Mouse (Mus musculus) embryo, embryonic 9.5 days (tissue): ENCODE measurements around the gene Snrnp70.
"Not testable (repeated sequence)": the region's sequence is repeated elsewhere in the genome, so short reads cannot be mapped to it uniquely, and the experiment has no call there.

Experiments used
- DNase-seq: peaks from one replicate; pipeline ENCODE4 v3.0.0-alpha.2; 2017; ENCODE audit errors: extremely low spot score

Gene Snrnp70

DNA sequence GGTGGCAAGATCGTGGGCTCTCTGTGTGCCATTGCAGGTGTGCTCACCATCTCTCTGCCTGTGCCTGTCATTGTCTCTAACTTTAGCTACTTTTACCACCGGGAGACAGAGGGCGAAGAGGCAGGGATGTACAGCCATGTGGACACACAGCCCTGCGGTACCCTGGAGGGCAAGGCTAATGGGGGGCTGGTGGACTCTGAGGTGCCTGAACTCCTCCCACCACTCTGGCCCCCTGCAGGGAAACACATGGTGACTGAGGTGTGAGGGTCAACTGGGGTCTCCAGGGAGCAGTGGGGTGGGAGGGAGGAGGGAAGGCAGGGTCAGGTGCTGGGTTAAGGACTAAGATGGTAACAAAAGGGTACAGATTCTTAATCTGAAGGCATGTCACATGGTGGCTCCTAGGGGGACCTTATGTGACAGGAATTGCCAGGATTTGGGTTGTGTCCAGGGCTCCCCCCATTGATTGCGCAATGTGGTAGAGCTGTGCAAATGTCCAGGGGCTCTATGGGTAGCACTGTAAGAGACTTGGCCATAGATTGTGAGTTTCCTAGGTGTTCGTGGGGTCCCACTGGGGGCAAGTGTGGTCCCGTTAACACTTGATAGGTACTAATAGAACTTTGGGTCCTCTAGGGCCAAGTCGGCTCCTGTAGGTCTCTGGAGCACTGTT lies 14.1 kb upstream of the Snrnp70 start:
- no peak for DNase-seq

DNA sequence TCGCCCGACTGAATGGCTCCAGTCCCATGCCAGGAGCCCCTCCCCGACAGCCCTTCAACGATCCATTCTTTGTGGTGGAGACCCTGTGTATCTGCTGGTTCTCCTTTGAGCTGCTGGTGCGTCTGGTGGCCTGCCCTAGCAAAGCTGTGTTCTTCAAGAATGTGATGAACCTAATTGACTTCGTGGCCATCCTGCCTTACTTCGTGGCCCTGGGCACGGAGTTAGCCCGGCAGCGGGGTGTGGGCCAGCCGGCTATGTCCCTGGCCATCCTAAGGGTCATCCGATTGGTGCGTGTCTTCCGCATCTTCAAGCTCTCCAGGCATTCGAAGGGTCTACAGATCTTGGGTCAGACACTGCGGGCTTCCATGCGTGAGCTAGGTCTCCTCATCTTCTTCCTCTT lies 13.4 kb upstream of the Snrnp70 start:
- no peak for DNase-seq

DNA sequence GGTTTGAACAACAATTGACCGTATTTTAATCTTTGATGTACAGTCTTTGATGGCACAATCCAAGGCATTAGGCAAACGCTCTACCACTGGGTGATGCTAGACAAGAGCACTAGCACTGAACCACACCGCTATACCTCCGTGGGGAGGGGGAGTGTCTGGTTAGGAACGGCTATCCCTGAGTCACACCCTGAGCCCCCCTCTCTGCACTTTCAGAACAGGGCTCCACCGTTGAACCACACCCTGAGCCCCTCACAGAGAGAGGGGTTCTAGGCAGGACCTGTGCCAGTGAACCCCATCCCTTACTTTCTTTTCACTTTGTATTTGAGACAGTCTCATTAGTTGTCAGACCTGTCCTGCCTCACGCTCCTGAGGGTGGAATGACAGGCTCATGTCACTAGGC lies 12.8 kb upstream of the Snrnp70 start:
- no peak for DNase-seq

DNA sequence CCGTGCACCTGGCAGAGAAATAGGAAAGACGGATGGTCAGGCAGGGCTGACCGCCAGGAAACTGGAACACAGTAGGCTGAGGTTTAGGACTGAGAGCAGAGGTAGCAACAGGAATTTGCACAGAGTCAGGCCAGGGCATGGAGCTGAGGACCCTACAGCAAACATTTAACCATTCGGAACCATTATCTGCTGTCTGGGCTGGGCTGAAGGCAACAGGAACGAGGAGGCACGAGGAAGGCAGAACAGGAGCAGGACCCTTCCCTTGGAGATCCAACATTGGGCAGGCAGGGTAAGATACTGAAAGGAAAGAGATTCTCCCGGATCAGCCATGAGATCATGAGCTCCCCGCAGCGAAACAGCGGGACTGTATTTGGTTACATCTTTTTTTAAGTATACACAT lies 12.3 kb upstream of the Snrnp70 start:
- no peak for DNase-seq

DNA sequence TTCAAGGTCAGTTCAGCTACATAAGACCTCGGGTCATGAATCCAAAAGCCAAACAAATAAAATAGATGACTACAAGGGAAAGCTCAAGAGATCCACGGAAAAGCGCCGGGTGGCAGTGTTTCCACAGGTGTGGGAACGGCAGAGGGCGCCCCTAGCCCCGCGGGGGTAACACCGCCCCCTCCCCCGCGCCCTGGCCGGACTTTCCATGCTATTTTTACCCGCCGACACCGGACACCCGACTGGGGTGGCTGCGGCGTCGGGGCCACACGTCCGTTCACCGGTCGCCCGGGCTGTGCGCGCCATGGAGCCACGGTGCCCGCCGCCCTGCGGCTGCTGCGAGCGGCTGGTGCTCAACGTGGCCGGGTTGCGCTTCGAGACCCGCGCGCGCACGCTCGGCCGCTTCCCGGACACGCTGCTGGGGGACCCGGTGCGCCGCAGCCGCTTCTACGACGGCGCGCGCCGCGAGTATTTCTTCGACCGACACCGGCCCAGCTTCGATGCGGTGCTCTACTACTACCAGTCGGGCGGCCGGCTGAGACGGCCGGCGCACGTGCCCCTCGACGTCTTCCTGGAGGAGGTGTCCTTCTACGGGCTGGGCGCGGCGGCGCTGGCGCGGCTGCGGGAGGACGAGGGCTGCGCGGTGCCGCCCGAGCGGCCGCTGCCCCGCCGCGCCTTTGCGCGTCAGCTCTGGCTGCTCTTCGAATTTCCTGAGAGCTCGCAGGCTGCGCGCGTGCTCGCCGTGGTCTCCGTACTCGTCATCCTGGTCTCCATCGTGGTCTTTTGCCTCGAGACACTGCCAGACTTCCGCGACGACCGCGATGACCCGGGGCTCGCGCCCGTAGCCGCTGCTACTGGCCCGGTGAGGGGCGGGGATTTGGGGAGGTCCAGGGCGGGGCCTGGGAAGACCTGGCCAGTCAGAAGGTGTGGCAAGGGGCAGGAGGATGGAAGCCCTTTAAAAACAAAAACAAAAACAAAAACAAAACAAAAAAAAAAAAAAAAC lies 10.9 kb upstream of the Snrnp70 start:
- DNase-seq: no peak

DNA sequence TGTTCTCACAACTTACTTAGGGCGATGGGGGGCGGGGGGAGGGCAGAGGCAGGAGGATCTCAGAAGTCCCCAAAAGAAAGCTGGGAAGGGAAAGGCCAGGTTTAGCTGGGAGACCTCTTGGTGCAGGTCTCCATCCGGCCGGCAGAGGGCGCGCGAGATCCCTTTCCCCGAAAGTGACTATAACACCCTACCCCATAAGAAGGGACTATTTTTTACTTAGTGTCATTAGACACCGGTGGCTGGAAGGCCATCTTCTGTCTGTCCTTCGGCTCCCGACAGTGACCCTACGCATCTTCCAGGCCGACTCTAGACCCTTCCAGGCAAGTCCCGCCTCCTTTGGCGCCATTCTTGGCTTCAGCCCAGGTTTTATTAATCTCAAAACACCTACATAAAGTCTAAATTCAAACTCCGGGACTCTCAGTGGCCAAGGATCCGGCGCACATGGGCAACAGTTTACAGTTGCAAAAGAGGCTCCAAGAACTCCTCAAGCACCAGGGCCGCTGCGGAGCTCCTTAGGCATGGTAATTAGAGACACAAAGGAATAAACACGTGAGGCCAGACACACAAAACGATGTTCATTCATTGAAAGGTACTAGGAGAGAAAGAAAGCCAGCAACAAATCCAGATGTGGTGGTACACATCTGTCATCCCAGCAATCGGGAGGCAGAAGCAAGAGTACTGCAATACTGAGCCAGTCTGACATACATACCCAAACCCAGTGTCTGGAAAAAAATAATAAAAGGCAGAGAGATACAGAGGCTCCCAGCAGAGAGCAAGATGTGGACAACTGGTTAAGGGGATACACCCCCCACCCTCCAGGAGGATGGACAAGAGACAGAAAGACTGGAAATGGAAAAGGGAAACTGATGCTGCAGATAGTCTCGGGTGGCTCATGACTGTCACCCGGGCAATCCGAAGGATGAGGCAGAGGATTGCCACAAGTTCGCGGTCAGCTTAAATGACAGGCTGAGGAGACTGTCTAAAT lies 9.8 kb upstream of the Snrnp70 start, which contains the start of gene Kcna7:
TSS of gene Kcna7 (plus strand) at position 563 of the 985 bp plus-strand sequence.
- DNase-seq: peak; percentile 59

DNA sequence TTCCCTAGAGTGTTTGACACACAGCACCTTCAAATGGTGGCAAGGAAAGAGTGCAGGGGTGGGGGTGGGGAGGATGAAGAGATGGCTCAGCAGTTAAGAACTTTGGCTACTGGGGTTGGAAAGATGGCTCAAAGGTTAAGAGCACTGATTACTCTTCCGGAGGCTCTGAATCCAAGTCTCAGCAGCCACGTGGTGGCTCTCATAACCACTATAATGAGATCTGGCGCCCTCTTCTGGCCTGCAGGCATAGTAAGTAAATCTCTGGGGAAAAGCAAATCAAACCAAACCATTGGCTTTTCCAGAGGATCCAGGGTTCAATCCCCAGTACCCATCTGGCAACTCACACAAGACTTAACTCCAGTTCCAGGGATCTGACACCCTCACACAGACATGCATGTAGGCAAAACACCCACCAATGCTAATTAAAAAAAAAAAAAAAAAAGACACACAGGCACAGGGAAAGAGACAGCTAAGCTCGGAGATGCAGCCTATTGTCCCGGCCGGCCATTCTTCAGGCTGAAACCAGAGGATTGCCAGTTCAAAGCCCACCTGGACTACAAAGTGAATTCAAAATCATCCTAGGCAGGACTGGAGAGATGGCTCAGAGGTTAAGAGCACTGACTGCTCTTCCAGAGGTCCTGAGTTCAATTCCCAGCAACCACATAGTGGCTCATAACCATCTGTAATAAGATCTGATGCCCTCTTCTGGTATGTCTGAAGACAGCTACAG lies 8.2 kb upstream of the Snrnp70 start:
- peak; percentile 58 for DNase-seq

DNA sequence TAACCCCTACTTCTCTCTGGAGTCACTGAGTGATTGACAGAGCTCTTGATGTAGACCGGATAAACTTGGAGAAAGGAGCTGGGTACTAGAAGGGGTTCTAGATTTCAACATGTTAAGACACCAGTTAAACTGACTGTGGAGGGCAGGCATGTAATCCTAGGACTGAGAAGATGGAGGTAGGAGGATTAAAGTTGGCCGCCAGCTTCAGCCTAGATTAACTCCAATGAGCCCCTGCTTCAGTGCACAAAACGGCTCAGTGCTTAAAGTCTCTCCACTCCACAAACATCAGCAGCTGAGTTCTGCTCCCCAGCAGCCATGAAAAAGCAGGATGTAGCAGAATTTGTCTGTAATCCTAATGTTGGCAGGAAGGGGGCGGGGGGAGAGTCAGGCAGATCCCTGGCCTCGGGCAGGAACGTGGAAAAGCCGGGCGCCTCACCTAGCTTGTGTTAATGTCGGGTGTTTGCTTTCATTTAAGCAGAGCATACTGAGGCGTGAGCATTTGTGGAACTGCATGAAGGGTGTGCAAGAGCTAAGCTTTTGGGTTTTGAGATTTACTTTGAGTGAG lies 6.1 kb upstream of the Snrnp70 start:
- DNase-seq: no peak

DNA sequence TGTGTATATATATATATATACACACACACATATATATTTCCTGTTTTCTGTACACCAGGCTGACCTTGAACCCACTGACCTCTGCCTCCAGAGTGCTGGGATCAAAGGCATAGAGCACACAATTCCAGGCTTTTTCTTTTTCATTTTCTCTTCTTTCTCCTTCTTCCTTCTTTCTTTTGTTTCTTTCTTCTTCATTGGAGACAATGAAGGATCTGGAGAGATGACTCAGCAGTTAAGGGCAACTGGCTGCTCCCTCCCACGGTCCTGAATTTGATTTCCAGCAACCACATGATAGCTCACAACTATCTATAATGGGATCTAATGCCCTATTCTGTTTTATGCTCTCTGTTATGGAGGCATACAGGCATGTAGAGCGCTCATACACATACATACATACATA lies 1.2 kb upstream of the Snrnp70 start:
- DNase-seq: no peak

DNA sequence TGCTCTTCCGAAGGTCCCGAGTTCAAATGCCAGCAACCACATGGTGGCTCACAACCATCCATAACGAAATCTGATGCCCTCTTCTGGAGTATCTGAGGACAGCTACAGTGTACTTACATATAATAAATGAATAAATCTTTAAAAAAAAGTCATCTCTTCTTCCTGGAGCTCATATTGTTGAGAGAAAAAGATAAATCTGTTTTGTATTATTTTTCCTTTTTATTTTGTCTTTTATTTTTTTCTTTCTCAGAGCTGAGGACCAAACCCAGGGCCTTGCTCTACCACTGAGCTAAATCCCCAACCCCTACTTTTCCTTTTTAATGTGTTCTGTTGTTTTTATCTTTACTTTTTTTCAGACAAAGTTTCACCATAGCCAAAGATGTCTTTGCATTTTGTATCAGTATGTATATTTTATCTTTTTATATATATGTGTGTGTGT lies 814 bp upstream of the Snrnp70 start:
- DNase-seq: not testable (repeated sequence)

DNA sequence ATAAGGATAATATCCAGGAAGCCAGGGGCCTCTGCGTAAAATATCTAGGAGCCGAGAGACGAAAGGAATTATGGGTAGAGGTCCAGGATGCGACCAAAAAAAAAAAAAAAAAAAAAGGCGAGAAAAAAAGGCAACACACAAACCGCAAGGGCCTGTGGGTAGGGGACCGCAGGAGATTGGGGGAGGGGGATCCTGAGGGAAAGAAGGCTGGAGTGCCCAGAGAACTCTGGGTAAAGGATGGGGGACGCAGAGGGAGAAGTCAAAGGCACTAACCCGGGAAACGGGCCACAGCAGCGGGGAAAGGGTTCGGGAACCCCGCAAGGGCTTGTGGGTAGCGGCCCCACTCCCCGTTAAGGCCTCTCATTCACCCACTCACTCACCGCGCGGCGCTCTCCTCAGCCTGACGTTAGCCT lies 407 bp downstream of the Snrnp70 start:
- DNase-seq: no peak

DNA sequence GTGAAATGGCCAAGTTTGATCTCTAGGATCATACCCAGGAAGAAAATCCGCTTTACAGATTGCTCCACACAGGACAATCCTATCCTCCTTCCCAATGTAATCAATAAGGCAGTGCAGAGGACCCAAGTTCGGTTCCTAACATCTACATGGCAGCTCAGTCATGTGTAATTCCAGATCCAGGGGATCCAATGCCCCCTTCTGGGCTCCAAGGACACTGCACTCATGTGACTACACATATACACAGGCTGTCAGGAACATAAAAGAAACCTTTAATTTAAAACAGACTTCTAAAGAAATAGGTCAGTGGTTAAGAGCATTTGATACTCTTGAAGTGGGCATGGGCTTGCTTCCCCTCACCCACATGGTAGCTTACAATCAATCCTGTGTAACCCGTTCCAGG lies 9.5 kb downstream of the Snrnp70 start:
- no peak for DNase-seq

DNA sequence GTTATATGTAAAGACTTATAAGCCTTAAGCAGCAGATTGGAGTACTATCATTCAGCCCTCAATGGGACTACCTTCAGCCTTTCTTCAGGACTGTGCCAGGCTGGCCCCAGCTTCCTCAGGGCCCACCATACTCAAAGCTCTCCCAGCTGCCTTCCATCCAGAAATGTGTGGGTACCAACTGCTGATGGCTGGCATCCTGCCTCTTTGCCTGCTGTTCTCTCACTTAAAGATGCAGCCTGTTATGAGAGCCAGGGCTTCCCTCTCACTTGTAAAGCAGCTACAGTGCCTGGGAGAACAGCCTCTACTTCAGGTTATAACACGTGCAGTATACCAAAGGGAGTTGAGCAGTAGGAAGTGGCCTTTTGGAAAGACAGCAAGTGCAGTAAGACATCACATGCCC lies 19.5 kb downstream of the Snrnp70 start:
- DNase-seq: no peak

DNA sequence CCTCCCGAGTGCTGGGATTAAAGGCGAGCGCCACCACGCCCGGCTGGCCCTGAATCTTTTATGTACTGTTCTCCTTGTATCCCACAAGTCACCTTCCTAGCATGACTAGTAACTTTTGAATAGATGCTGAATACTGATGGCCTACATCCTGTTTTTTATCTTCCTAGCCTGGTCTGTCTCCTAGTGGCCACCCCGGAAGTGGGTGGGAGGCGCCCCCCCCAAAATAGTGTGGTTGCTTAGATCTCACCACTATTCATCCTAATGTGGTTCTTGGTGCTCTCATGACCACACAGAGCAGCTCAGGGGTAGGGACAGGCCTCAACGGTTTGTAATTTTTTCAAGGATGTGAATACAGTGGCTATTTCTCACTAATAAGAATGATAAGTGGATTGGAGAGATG lies 20.9 kb downstream of the Snrnp70 start:
- no peak for DNase-seq

DNA sequence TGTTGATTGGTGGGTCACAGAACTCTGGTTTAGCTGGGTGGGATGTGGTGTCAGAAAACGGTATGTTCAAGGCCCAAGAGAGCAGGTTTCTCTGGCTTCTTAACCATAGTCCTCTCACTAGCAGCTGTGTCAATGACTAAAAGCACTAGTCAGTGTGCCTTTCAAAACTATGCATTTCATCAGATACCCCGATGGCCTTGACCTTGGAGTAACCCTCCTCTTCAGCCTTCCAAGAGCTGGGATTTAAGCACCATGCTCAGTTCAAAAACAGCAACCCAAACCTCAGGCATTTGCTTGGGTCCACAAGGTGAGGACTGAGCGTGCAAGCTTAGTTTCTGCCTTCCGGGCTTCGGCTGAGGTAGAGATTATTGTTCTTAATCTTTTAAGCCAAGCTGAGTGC lies 23.2 kb downstream of the Snrnp70 start:
- DNase-seq: no peak

DNA sequence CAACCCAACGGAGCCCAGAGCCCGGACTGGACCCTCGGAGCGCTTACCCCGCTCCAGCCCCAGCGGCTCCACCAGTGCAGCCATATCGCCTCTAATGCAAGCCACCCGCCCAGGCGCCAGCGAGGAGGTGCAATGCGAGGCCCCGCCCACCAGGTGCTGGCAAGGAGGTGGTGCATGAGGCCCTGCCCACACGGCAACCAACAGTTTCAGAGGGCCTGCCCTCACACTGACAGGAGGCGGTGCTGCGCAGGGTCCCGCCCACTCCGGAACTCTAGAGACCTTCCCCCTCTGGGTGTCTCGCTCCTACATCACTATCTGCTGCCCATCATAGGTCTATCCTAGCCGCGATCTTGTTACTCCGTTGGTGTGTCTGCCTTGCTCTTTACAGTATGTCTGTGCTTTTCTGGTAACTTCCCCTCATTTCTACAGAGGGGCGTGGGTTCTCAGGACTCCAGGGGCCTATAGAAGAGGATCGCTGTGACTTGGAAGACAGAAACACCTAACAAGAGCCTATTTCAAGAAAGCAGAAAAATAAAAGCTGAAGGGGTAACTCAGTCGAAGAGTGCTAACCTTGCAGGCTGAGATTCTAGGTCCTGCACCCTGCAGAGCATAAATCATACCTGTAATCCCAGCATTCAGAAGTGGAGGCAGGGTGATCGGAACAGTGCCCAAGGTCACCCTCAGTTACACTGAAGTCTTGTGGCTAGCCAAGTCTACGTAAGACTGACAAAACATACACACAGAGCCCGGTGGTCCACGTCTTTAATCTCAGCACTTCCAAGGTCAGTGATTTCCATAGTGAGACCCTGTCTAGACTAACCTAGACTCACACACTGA lies 24.8 kb downstream of the Snrnp70 start, which contains the start of gene Lin7b:
TSS of gene Lin7b (minus strand) at position 109 of the 837 bp plus-strand sequence.
- peak; percentile 91 for DNase-seq

DNA sequence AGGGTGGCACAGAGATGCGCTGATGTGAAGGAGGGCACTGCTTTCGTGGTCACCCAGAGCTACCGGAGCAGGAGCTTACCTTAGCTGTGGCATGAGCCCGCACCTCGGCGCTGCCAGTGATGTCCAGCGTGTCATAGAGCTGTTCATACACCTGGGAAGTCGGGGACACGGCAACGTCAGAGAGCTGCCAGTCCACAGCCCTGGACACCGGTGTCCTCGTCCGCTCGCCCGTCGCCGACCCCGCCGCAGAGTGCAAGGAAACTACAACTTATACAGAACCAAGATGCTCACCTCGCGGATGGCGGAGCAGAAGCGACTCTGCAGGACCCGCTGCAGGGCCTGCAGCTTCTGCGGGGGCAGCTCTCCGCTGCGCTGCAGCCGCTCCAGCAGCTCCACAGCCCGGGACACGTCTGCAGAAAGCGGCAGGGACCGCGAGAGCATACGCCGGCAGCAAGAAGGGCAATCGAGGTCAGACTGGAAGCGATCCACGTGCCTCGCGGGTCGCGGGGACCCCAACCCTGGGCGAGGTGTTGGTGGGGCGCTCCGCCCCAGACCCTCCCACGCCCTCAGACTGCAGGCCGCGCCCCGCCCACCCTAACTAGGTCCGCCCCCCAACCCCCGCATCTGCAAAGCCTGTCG lies 25.6 kb downstream of the Snrnp70 start:
- DNase-seq: no peak

DNA sequence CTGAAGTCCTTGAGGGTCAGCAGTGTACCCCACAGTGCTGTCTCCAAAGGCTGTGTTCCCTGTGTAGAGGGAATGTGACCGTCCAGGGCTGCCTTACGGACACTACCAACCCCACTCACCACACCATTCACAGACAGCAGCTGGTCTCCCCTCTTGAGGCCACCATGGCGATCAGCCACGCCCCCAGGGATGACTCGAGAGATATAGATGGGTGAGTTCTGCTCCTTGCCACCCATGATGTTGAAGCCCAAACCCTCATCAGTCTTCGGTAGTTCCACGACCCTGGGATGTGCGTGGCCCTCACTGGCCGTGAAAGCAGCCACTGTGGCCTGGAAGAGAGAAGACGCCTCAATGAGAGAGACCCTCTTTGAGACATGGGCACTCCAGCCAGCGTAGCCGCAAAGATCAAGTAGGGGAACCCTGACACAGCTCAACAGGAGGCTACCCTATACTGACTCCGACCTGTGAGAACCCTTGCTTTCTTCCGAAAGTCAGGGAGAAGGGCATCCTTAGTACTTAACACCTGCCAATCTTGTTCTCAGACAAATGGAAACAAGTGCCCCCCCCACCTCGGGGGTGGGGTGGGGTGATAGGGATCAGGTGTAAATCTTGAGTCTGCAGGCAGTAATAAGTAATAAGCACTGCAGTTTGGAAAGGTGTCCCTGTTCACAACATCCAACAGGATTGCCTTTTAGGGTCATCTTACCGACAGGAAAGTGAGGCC lies 26.4 kb downstream of the Snrnp70 start:
- no peak for DNase-seq
